Mouse (Mus musculus): ENCODE data around the gene Camta1. TPM values are rescaled to one million over a fixed set of nuclear protein-coding genes. Genes with fewer than 3 reads are reported as not detected.

Camta1 gene
- polyA plus RNA-seq, 2 experiments = 7.3 to 32.8 TPM

GRCm38 (mm10) chr4:150938063-150938452 lies 923.6 kb downstream of the Camta1 start:
- TF ChIP-seq CTCF (IDR thresholded peaks at IDR 0.05; ENCODE audit: low read depth) (no peak), EP300 (IDR thresholded peaks at IDR 0.05; ENCODE audit: low read depth) (no peak)
- H3K4me2 ChIP-seq (ENCODE audit: low read depth) = peak overlapping the region; percentile 6; the same call in 1 of the 2 replicates
- no peak overlapping the region for H3K27ac ChIP-seq
- H3K4me3 ChIP-seq (ENCODE audit: insufficient read depth in 1 of 2, low read depth in 2 of 2, low read length in 2 of 2) = no peak overlapping the region
- 19% methylated on average over 14 of the region's 14 CpGs for WGBS (ENCODE audit: insufficient replicate concordance)
- no peaks in the 10 kb centered on the region for H3K36me3 ChIP-seq (replicated peaks; ENCODE audit: control insufficient read depth, insufficient read depth, low read depth)
- H3K9ac ChIP-seq (replicated peaks) = no peak overlapping the region
- no peaks in the 10 kb centered on the region for H3K27me3 ChIP-seq (ENCODE audit: control insufficient read depth, insufficient read depth, low read length)
- no peaks in the 10 kb centered on the region for H3K9me3 ChIP-seq (ENCODE audit: control insufficient read depth, low read length)
- H3K4me1 ChIP-seq (replicated peaks; ENCODE audit: control insufficient read depth in 2 of 2, insufficient read depth in 2 of 2, low read length in 1 of 2) = no peaks in the 10 kb centered on the region
- no peak for ATAC-seq (ENCODE audit: insufficient read depth)
- DNase-seq (ENCODE audit: low read depth in 3 of 3, low spot score in 3 of 3) = no peak

- H3K4me1 ChIP-seq (replicated peaks; ENCODE audit: control insufficient read depth in 2 of 2, insufficient read depth in 2 of 2, low read length in 1 of 2) = no peaks in the 10 kb centered on the region
- DNase-seq (ENCODE audit: low read depth in 3 of 3, low spot score in 3 of 3) (no peak), ATAC-seq (ENCODE audit: insufficient read depth) (no peak)
- H3K27ac ChIP-seq = no peak overlapping the region
- H3K36me3 ChIP-seq (replicated peaks; ENCODE audit: control insufficient read depth, insufficient read depth, low read depth) = no peaks in the 10 kb centered on the region
- 66% methylated on average over 16 of the region's 16 CpGs for WGBS (ENCODE audit: insufficient replicate concordance)
- H3K4me2 ChIP-seq (ENCODE audit: low read depth) = peak overlapping the region; percentile 6; the same call in 1 of the 2 replicates
- no peak overlapping the region for H3K4me3 ChIP-seq (ENCODE audit: insufficient read depth in 1 of 2, low read depth in 2 of 2, low read length in 2 of 2)
- no peaks in the 10 kb centered on the region for H3K27me3 ChIP-seq (ENCODE audit: control insufficient read depth, insufficient read depth, low read length)
- TF ChIP-seq CTCF (IDR thresholded peaks at IDR 0.05; ENCODE audit: low read depth) (no peak), EP300 (IDR thresholded peaks at IDR 0.05; ENCODE audit: low read depth) (no peak)
- H3K9ac ChIP-seq (replicated peaks) = no peak overlapping the region
- no peaks in the 10 kb centered on the region for H3K9me3 ChIP-seq (ENCODE audit: control insufficient read depth, low read length)
Observed at GRCm38 (mm10) chr4:150937293-150938062, 924.2 kb downstream of the Camta1 start.

GRCm38 (mm10) chr4:150933503-150933902 lies 928.2 kb downstream of the Camta1 start:
- ATAC-seq (ENCODE audit: insufficient read depth) = no peak

GRCm38 (mm10) chr4:150927789-150928188 lies 933.9 kb downstream of the Camta1 start:
- Histone ChIP-seq H3K4me1 (replicated peaks; ENCODE audit: control insufficient read depth in 2 of 2, insufficient read depth in 2 of 2, low read length in 1 of 2) (peaks cover 0 to 7% of the 10 kb centered on the region in 2 experiments; a peak in 2 of 4 replicates), H3K9ac (replicated peaks) (no peak overlapping the region), H3K36me3 (replicated peaks; ENCODE audit: control insufficient read depth, insufficient read depth, low read depth) (no peaks in the 10 kb centered on the region), H3K9me3 (ENCODE audit: control insufficient read depth, low read length) (no peaks in the 10 kb centered on the region), H3K27ac (no peak overlapping the region), H3K4me3 (ENCODE audit: insufficient read depth in 1 of 2, low read depth in 2 of 2, low read length in 2 of 2) (no peak overlapping the region), H3K27me3 (ENCODE audit: control insufficient read depth, insufficient read depth, low read length) (no peaks in the 10 kb centered on the region), H3K4me2 (ENCODE audit: low read depth) (no peak overlapping the region)
- WGBS (ENCODE audit: insufficient replicate concordance) = 31% methylated on average over 10 of the region's 10 CpGs
- no peak for ATAC-seq (ENCODE audit: insufficient read depth)
- TF ChIP-seq EP300 (IDR thresholded peaks at IDR 0.05; ENCODE audit: low read depth) = no peak
- no peak for TF ChIP-seq CTCF (IDR thresholded peaks at IDR 0.05; ENCODE audit: low read depth)
- no peak for DNase-seq (ENCODE audit: low read depth in 3 of 3, low spot score in 3 of 3)

More at GRCm38 (mm10) chr4:150933503-150933902, 928.2 kb downstream of the Camta1 start:
- no peaks in the 10 kb centered on the region for H3K36me3 ChIP-seq (replicated peaks; ENCODE audit: control insufficient read depth, insufficient read depth, low read depth)
- TF ChIP-seq CTCF (IDR thresholded peaks at IDR 0.05; ENCODE audit: low read depth) (no peak), EP300 (IDR thresholded peaks at IDR 0.05; ENCODE audit: low read depth) (no peak)
- no peak overlapping the region for H3K4me2 ChIP-seq (ENCODE audit: low read depth)
- no peak for DNase-seq (ENCODE audit: low read depth in 3 of 3, low spot score in 3 of 3)
- H3K27ac ChIP-seq = no peak overlapping the region
- no peaks in the 10 kb centered on the region for H3K27me3 ChIP-seq (ENCODE audit: control insufficient read depth, insufficient read depth, low read length)
- no peak overlapping the region for H3K9ac ChIP-seq (replicated peaks)
- 77% methylated on average over 1 of the region's 1 CpGs for WGBS (ENCODE audit: insufficient replicate concordance)
- H3K4me1 ChIP-seq (replicated peaks; ENCODE audit: control insufficient read depth in 2 of 2, insufficient read depth in 2 of 2, low read length in 1 of 2) = no peaks in the 10 kb centered on the region
- no peaks in the 10 kb centered on the region for H3K9me3 ChIP-seq (ENCODE audit: control insufficient read depth, low read length)
- H3K4me3 ChIP-seq (ENCODE audit: insufficient read depth in 1 of 2, low read depth in 2 of 2, low read length in 2 of 2) = no peak overlapping the region

GRCm38 (mm10) chr4:150926924-150927705 lies 934.6 kb downstream of the Camta1 start:
- no peak for TF ChIP-seq EP300 (IDR thresholded peaks at IDR 0.05; ENCODE audit: low read depth)
- 36% methylated on average over 13 of the region's 14 CpGs for WGBS (ENCODE audit: insufficient replicate concordance)
- no peak overlapping the region for H3K4me3 ChIP-seq (ENCODE audit: insufficient read depth in 1 of 2, low read depth in 2 of 2, low read length in 2 of 2)
- no peaks in the 10 kb centered on the region for H3K27me3 ChIP-seq (ENCODE audit: control insufficient read depth, insufficient read depth, low read length)
- no peak for DNase-seq (ENCODE audit: low read depth in 3 of 3, low spot score in 3 of 3)
- no peak overlapping the region for H3K4me2 ChIP-seq (ENCODE audit: low read depth)
- H3K36me3 ChIP-seq (replicated peaks; ENCODE audit: control insufficient read depth, insufficient read depth, low read depth) = no peaks in the 10 kb centered on the region
- H3K4me1 ChIP-seq (replicated peaks; ENCODE audit: control insufficient read depth in 2 of 2, insufficient read depth in 2 of 2, low read length in 1 of 2) = peaks cover 0 to 7% of the 10 kb centered on the region in 2 experiments; a peak in 2 of 4 replicates
- no peak overlapping the region for H3K27ac ChIP-seq
- H3K9me3 ChIP-seq (ENCODE audit: control insufficient read depth, low read length) = no peaks in the 10 kb centered on the region
- no peak overlapping the region for H3K9ac ChIP-seq (replicated peaks)
- no peak for ATAC-seq (ENCODE audit: insufficient read depth)
